Mouse (Mus musculus) gastrocnemius, postnatal 4 days (tissue): ENCODE data around the gene Slc35b3. TPM values are rescaled to one million over a fixed set of nuclear protein-coding genes. Genes with fewer than 3 reads are reported as not detected.

Experiments used
- DNase-seq, 2 experiments: peaks; one replicate each; pipeline ENCODE4 v3.0.0; 2021 to 2022; ENCODE audit warnings: low spot score in 2 of 2, mixed read lengths in 2 of 2
- total RNA-seq, 2 experiments: library from RNA; stranded (reverse); gene quantifications; 2 replicates each; pipeline ENCODE4 v1.2.3; 2021

Gene Slc35b3
- total RNA-seq, 2 experiments from 2014 or later: 10.6 to 12.9 TPM

DNA sequence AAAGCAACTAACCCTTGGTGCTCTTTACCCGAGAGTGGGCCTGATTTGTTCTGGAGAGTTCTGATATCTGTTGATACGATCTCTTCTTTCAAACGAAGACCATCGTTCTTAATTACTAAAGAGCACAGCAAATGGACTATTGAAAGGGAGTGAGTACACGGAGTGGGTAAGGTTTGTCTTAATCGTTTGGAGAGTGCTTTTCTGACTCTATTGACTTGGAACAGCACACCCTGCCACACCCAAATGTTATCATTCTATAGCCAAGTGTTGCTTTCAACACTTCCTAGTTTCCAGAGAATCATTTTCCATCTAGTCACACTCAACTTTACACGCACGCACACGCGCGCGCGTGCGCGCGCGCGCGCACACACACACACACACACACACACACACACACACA, 19.4 kb downstream of the Slc35b3 start:
- DNase-seq: no peak

DNA sequence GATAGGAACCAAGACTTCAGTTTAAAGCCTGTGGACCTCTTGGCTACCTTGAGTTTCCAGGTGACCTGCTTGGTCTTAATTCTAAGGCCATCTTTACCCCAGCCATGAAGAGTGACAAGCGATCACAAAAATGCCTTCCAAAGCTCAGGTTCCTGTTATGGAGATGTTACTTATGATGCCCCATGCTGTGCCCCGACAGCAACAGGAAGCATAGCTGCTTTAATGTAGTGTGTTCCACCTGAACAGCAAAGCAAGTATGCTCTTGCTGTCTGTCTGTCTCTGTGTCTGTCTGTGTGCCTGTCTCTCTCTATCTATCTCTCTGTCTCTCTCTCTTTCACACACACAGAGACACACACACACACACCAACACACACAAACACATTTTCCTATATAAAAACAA, 22.2 kb downstream of the Slc35b3 start:
- DNase-seq: no peak

DNA sequence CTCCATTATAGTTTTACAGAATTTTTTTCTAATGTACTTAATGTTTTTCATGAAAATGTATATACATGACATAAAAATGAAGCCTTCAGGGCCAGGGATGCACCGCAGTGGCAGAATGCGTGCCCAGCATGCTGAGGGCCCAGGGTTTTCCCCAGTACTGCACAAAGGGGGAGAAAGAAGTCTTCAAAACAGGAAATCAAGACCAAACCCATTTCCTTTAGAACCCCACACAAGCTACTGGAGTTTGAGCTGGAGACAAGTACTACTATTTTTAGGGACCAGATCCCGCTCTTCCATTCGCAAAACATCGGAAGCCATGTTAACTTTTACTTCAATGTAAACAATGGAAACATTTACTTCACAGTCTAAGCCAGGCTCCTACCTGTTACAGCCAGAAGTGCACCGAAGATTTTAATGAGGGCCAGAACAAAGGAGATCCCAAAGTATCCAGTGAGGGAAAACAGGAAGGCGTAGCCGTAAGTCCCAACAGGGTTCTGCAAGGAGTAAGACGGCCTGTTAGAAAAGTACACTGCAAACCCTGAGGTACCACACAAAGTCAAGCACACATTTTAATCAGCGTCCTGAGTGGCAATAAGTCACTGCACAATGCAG, 23.7 kb downstream of the Slc35b3 start:
- no peak for DNase-seq

DNA sequence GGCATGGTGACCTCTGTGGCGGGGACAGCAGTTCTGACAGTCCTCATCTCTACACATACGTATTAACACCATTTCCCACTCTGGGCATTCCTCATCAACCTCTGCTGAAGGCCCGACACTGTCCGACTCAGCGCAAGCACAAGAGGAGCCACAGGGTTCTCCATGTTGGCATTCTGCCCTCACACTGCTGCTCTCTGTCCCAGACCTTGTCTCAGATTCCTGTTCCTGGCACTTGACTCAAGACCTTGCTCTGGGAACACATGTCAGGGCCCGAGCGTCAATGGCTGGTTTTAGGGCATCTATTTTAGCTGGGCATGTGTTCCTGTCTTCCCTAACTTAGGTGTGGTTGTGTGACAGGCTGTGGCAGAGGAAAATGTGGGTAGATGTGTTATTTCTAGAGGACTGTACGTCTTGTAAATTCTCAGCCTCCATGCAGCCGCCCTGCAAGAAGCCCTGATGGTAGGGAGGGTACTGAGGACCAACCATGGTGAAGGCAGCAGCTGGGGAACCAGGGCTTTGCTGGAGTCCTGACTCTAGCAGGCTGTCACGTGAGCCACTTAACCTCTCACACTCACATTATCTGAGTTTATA, 24.7 kb downstream of the Slc35b3 start:
- DNase-seq: no peak

DNA sequence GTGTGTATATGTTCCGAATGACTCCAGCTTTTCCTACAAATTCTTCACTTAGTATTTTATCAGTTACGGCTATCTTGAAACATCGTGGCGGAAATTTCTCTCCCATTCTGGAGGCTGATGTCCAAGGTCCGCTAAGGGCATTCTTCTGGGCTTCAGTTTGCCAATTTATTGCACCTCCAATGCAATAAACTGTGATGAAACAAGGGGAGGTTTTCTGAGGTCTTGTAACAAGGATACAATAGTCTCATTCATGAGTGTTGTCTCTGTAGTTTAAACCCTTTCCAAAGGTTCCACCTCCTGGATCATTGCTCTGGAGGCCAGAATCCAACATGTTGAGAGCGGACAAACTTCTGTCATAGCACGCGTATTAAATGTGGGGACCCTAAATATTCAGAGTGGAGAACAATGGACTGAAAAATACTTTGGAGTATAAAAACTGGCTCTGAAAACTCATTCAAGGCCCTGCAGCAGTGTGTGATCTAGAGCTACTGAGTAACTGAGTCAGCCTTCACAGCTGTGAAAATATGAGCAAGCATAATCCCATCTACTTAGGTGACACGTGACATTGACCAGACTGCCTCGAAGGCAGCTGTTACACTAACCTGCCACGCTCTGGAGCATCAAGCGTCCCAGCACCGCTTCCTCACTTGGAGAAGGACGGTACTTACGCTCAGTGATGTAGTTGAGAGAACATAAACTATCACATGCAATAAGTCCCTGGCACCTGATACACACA, 30.7 kb downstream of the Slc35b3 start:
- DNase-seq: no peak

DNA sequence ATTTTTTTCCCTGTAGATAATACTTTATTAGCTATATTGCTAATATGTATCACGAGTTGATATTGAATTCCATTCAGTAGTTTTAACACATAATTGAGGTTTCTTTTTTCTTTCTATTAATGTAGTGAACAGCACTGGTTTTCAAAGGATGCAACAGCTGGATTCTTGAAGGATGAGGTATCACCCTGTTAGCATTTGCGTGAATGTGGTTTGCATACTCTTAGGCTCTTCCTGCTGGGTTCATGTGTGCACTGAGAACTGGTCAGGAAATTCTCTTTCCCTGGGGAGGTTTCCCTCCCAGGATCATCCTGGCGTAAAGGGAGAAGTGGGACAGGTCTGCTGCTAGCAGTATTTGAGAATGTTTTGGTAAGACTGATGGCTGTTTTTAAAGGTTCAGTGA, 38.0 kb downstream of the Slc35b3 start:
- DNase-seq: no peak

DNA sequence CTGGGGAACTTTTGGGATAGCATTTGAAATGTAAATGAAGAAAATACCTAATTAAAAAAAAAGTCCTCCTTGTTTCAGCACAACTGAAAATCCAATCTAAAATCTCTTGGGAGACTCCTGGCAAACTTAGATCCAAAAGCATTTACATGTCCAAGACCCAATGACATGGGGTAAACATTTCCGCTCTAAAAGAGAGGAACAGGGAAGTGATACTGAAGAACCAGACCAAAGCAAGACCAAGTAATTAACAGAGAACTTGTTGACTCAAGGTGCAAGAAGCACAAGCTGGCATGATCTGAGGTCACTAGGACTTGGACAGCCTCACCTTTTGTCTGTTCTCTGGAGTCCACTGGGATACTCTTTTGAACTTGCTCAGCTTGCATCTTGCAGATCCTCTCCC, 39.4 kb downstream of the Slc35b3 start:
- DNase-seq: no peak

DNA sequence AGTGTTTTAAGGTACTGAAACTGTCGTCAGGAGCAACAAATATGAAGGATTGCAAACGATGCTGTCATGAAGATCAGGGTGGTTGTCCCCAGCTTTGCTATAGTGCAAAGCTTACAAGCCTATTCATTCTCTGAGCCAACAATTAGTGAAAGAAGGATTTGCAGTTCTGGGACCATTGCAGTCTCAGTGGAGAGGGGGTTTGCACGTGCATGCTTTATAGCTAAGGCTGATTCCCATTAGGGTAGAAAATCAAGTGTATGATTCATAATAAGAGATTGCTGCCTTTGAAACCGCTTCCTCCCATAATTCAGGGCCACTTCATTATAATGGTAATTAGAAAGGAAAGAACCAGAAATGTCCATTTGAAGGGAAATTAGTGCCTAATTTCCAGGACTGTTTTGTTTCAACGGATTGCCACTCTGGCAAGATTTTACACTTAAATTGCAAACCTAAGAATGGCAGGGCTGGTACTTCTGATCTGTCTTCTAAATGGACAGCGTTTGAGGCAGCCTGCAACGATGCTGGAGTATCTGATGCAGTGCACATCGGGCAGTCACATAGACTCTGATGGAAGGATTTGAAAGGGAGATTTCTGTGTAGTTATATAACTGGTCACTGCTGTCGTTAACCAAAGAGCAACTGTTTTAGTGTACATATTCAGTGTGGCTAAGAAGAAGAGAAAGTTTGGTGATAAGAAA, 42.3 kb downstream of the Slc35b3 start:
- DNase-seq: no peak

DNA sequence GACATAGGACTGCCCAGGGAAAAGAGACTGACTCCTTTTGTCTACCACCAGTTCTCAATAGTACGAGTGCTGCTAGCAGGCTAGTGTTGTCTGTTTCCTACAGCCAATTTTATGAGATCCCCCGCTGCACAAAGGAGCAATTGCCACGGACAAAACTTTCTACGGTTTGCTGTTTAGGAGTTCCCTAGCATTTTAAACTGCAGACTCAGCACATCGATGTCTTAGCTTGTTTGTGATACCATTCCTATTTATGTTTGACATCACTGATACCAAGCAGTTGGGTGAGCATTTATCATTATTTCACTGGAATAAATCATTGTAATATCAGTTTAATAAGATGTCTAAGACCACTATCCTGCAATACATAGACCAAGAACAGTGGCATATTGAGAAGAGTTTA, 43.1 kb downstream of the Slc35b3 start:
- no peak for DNase-seq

DNA sequence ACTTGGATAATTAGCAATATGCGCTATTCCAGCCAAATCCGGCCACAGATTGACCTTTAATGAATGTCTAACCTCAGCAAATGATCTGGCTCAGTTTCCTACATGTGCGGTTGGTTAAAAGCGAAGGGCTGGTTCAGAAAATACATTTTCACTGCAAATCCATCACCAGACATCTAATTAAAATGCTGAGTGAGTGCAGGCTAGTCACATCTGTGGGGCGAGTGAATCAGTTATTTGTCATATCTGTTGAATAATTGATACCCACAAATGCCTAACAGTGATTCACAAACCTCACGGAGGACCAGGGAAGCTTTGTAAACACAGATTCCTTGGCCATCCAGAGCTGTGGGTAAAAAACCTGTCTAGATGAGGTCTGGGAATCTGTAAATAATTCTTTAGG, 45.9 kb downstream of the Slc35b3 start:
- no peak for DNase-seq

DNA sequence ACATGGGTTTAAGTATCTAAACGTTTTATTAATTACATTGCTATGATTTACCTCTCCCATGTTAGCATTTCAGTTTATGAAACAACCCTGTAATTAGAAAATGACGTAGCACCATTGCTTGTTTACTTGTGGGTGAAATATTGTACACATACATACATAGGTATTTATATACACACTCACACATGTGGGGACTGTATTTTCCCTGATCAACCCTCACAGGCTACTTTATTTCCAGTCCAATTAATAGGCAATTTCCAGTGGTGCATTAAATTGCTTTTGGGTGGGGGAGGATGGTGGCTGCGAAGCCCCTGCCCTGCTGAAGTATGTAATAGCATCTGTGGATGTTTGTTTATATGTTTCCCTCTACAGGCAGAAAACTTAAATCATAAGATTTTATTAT, 68.3 kb downstream of the Slc35b3 start:
- no peak for DNase-seq
